Mouse (Mus musculus) C2C12 (cell line): ENCODE data around the gene Zfp810. TPM values are rescaled to one million over a fixed set of nuclear protein-coding genes. Genes with fewer than 3 reads are reported as not detected.
"Not testable (repeated sequence)": the region's sequence is repeated elsewhere in the genome, so short reads cannot be mapped to it uniquely, and the experiment has no call there.

ENCODE experiments used
- H3K27me3 ChIP-seq: one replicate; pipeline ENCODE4 v1.6.1; 2011; ENCODE audit not compliant: control insufficient read depth, insufficient read depth, insufficient read length
- H3K36me3 ChIP-seq: one replicate; pipeline ENCODE4 v1.6.1; 2011; ENCODE audit not compliant: control insufficient read depth, insufficient read depth
- H3K4me3 ChIP-seq: one replicate; pipeline ENCODE4 v1.5.1; 2011; ENCODE audit warnings: mild to moderate bottlenecking, control low read depth; ENCODE audit not compliant: poor library complexity, insufficient read depth, severe bottlenecking
- H3K79me2 ChIP-seq: one replicate; pipeline ENCODE4 v1.6.1; 2011; ENCODE audit not compliant: control insufficient read depth, insufficient read depth
- H3K79me3 ChIP-seq: one replicate; pipeline ENCODE4 v1.6.1; 2011; ENCODE audit warnings: low read depth, control low read depth
- H3ac ChIP-seq: one replicate; pipeline ENCODE3; 2011; ENCODE audit warnings: low read depth; ENCODE audit not compliant: control insufficient read depth, insufficient read length
- CEBPB ChIP-seq: IDR thresholded peaks from one replicate; pipeline ENCODE4 v1.6.1; 2011; ENCODE audit warnings: low read depth, mild to moderate bottlenecking, control low read depth, moderate library complexity
- CTCF ChIP-seq: IDR thresholded peaks from one replicate; pipeline ENCODE4 v1.5.1; 2011; ENCODE audit not compliant: control insufficient read depth, insufficient read depth, insufficient read length
- FOSL1 ChIP-seq: IDR thresholded peaks from one replicate; pipeline ENCODE4 v1.8.0; 2011; ENCODE audit warnings: mild to moderate bottlenecking, low read length; ENCODE audit not compliant: poor library complexity, insufficient read depth, severe bottlenecking
- MAX ChIP-seq: IDR thresholded peaks from one replicate; pipeline ENCODE4 v1.6.1; 2011; ENCODE audit warnings: mild to moderate bottlenecking, control low read depth
- MYOD1 ChIP-seq: IDR thresholded peaks from one replicate; pipeline ENCODE4 v1.6.1; 2011; ENCODE audit warnings: low read depth; ENCODE audit not compliant: control insufficient read depth, insufficient read length
- MYOG ChIP-seq: IDR thresholded peaks from one replicate; pipeline ENCODE4 v1.6.1; 2011; ENCODE audit not compliant: control insufficient read depth, insufficient read length; ENCODE audit errors: extremely low read depth
- USF1 ChIP-seq: IDR thresholded peaks from one replicate; pipeline ENCODE4 v1.6.1; 2011; ENCODE audit warnings: low read depth, mild to moderate bottlenecking, control low read depth, moderate library complexity
- polyA plus RNA-seq: library from polyadenylated mRNA; unstranded; fragments of >200 nt; fragmentation: generic; extraction: Trizol; gene quantifications from one replicate; pipeline ENCODE4 v1.2.1, GENCODE M21; 2012; ENCODE audit warnings: missing spikeins

Zfp810 gene
- polyA plus RNA-seq, 1 experiment, result 1.5 TPM

DNA sequence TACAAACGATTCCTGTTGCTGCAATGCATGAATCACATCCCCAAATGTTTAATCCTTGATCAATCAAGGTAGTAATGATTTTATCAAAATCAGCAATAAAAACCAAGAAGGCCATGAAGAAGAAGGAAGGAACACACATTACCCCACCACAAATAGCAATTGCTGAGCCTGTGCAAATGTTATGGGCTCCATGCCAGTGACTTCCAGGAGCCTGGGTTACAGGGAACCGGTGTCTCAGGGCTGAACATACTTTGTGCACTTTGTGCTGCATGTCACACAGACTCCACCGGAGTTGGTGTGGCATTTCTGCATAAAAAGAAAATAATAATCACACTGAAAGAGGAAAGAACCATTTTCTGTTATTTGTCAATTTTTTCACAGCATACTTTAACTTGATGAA lies 6.6 kb upstream of the Zfp810 start:
- H3K79me2 ChIP-seq, result no peaks in the 10 kb centered on the region
- no peak for TF ChIP-seq MYOG
- no peak for TF ChIP-seq FOSL1
- TF ChIP-seq CEBPB, result no peak
- TF ChIP-seq USF1, result no peak
- TF ChIP-seq CTCF, result no peak
- no peak for TF ChIP-seq MYOD1
- no peak for TF ChIP-seq MAX
- no peak overlapping the region for H3ac ChIP-seq

DNA sequence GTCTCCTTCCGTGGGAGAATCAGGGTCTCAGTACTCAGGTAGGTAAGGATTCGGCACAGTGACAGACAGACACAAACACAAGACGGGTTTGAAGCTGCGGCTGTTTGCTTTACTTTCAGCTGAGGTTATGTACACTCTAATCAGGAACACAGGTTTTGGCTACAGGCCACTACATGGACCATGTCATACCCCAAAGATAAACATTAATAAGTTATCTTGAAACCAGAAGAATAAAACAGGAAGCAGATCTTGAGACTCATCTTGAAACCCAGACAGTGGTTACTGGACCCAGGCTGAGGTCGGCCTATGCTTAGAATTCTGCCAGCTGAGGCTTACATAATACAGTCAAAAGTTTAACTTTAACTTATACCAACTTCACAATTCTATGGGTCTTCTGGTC lies 5.8 kb upstream of the Zfp810 start:
- H3K79me3 ChIP-seq, result no peaks in the 10 kb centered on the region
- no peaks in the 10 kb centered on the region for H3K79me2 ChIP-seq
- TF ChIP-seq USF1, result no peak
- TF ChIP-seq CEBPB, result no peak
- no peak for TF ChIP-seq CTCF
- no peaks in the 10 kb centered on the region for H3K27me3 ChIP-seq
- no peak overlapping the region for H3ac ChIP-seq
- no peaks in the 10 kb centered on the region for H3K36me3 ChIP-seq
- H3K4me3 ChIP-seq, result no peak overlapping the region

More for the DNA sequence above, 6.6 kb upstream of the Zfp810 start:
- no peak overlapping the region for H3K4me3 ChIP-seq
- H3K79me3 ChIP-seq, result no peaks in the 10 kb centered on the region
- H3K27me3 ChIP-seq, result no peaks in the 10 kb centered on the region
- no peaks in the 10 kb centered on the region for H3K36me3 ChIP-seq

DNA sequence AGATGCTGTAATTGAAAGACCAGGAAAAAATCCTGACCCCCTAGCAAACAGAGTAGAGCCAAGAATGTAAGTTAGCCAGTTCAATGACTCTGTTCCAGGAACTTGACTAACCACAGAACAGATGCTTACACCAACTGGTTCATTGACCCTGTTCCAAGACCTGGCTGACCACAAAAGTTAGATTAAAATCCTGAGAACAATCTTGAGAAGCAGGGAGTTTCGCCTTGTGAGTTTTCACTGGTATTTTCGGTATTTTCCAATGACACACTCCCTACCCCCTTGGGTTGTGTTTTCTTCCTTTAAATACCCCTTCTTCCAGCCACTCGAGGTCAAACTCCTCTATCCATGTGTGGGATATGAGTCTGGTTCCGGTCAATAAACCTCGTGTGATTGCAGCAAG lies 2.2 kb upstream of the Zfp810 start:
- H3K27me3 ChIP-seq, result no peaks in the 10 kb centered on the region
- no peaks in the 10 kb centered on the region for H3K79me2 ChIP-seq
- H3K36me3 ChIP-seq, result no peaks in the 10 kb centered on the region
- TF ChIP-seq MYOD1 (peak; percentile 34), CEBPB (no peak), MYOG (no peak), MAX (no peak)
- H3K4me3 ChIP-seq, result no peak overlapping the region
- H3K79me3 ChIP-seq, result no peaks in the 10 kb centered on the region
- no peak overlapping the region for H3ac ChIP-seq

DNA sequence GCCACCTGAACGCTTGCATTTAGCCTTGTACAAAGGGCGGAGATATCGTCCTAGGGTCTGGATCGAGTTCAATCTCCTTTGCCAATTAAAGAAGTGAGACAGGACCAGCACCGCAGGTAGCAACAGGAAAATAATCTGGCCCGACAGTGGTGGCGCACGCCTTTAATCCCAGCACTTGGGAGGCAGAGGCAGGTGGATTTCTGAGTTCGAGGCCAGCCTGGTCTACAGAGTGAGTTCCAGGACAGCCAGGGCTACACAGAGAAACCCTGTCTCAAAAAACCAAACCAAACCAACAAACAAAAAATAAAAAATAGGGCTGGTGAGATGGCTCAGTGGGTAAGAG lies 443 bp upstream of the Zfp810 start:
- H3K36me3 ChIP-seq, H3K79me2 ChIP-seq, H3K27me3 ChIP-seq, H3ac ChIP-seq, H3K79me3 ChIP-seq: not testable (repeated sequence)
- peak overlapping the region; percentile 64 for H3K4me3 ChIP-seq

DNA sequence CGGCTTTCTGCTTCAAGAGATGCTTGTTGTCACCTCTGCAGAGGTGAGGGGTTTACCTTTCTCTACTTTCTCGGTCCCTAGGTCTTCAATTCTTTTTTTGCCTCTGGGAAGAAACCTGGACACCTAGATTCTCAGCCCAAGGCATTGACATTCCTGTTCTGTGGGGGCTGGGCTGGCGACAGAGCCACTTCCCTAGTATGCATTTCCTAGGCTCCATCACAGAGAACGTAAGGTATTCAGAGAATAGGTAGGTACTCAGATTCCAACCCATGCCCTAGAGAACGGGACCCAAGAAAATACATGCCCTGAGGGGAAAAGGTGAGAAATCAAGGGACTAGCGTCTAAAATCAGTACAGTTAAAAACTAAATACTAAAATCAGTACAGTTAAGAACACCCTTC lies 722 bp downstream of the Zfp810 start:
- Histone ChIP-seq H3K27me3 (no peaks in the 10 kb centered on the region), H3K36me3 (no peaks in the 10 kb centered on the region), H3K4me3 (peak overlapping the region; percentile 64), H3K79me2 (no peaks in the 10 kb centered on the region), H3K79me3 (no peaks in the 10 kb centered on the region), H3ac (no peak overlapping the region)
- TF ChIP-seq USF1 (no peak), MYOD1 (no peak), CEBPB (no peak), FOSL1 (no peak), MAX (no peak), MYOG (no peak), CTCF (no peak)

DNA sequence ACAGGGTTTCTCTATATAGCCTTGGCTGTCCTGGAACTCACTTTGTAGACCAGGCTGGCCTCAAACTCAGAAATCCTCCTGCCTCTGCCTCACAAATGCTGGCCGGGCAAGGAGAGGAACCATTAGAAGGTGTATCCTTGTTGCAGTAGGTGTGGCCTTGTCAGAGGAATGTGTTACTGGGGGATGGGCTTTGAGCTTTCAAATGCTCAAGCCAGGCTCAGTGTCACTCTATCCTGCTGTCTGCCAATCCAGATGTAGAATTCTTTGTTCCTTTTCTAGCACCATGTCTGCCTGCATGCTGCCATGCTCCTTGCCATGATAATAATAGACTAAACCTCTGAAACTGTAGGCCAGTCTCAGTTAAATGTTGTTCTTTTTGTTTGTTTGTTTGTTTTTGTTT lies 5.2 kb downstream of the Zfp810 start:
- TF ChIP-seq MAX (no peak), USF1 (no peak), MYOG (no peak), CTCF (no peak), MYOD1 (no peak), FOSL1 (no peak), CEBPB (no peak)
- H3K4me3 ChIP-seq, result no peak overlapping the region
- H3K79me3 ChIP-seq, result no peaks in the 10 kb centered on the region
- no peaks in the 10 kb centered on the region for H3K27me3 ChIP-seq
- no peak overlapping the region for H3ac ChIP-seq
- no peaks in the 10 kb centered on the region for H3K36me3 ChIP-seq
- H3K79me2 ChIP-seq, result no peaks in the 10 kb centered on the region

DNA sequence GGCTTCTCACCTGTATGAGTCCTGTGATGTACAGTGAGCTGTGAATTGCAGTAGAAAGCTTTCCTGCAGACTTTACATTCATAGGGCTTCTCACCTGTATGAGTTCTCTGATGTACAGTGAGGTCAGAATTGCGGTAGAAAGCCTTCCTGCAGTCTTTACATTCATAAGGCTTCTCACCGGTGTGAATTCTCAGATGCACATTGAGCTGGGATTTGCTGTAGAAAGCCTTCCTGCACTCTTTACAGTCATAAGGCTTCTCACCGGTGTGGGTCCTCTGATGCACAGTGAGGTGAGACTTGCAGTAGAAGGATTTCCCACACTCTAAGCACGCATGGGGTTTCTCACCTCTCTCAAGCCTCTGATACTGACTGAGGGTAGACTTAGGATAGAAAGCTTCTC lies 28.7 kb downstream of the Zfp810 start:
- Histone ChIP-seq H3K27me3 (no peaks in the 10 kb centered on the region), H3K36me3 (peaks cover 16% of the 10 kb centered on the region), H3K4me3 (no peak overlapping the region), H3K79me2 (no peaks in the 10 kb centered on the region), H3ac (no peak overlapping the region), H3K79me3 (no peaks in the 10 kb centered on the region)
- no peak for TF ChIP-seq FOSL1
- no peak for TF ChIP-seq MYOD1
- TF ChIP-seq CTCF, result no peak
- no peak for TF ChIP-seq MYOG
- no peak for TF ChIP-seq MAX
- no peak for TF ChIP-seq CEBPB
